Mouse (Mus musculus): Measurements from ENCODE around the gene Sh3rf1. TPM values are rescaled to one million over a fixed set of nuclear protein-coding genes. Genes with fewer than 3 reads are reported as not detected.

The Sh3rf1 gene
- total RNA-seq, 2 experiments from 2014 or later: 65.4 to 70.7 TPM

DNA sequence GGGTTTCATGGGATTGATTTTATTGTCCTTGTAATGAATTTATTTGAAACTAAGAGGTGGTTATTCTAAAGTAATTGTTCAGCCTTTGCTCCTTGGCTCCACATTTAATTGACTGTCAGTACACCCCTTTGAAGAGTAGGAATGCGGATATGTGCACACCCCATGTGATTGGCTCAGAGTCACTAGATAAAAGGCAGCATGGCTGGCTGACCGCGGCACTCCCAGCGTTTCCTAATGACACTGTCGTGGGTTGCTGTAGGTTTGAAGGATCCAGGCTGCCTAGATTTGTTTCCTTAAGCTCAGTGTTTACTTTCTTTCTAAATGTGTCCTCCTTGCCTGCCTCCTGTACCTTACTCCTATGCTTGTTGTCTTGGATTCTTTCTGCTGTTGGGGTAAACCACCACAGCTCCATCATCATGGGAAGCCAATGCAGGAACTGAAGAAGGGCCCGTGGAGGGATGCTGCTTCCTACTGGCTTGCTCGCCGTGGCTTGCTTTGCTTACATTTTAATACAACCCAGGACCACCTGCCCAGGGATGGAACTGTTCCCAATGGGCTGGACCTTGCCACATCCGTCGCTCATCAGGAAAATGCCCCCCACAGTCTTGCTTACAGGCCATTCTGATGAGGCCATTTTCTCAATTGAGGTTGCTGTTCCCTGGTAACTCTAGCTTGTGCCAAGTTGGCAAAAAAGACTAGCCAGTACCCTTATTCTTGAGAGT, 93.3 kb downstream of the Sh3rf1 start:
- DNase-seq (ENCODE audit: extremely low spot score in 1 of 2, low spot score in 1 of 2): no peak

DNA sequence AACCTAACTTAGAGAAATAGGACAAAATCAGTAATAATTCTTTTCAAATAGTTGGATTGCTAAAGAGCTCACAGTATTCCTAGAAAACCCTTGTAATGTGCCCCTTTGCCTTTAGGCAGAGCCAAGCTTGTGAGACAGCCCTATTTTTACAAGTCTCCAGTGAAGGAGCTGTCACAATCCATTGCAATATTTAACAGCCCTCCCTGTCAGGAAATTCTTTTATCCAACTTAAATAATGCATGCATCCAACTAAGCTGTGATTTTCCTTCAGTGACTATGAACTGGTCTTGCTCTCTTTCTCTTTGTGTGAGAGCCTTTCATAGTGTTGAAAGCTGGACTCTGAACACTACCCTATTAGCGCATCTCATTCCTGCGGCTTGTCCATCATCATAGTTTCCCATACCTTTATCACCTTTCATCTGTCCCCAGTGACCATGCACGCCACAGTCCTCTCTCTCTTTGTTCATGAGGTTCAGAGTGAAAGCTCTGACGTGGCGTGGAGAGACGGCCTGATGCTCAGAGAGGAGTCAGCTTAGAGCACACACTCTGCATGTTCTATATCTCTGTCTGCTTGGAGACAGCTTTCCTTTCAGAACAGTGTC, 94.0 kb downstream of the Sh3rf1 start:
- DNase-seq (ENCODE audit: extremely low spot score in 1 of 2, low spot score in 1 of 2): no peak

DNA sequence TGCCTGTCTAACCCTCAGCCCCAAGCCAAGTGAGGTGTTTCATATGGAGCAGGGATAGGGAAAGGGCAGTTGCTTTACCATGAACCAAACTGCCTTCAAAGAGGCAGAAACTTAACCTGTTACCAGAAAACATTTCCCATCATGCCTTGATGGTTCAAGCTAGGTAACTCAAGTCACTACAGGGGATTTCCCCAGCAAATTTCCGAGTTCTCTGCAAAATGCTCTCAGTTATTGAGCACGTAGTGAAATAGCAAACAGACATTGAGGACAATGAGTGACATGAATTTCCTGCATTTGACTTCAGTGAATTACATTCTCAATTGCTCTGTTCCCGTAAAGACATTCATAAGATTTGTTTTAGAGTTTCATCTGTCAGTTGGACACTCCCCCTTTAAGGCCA, 97.5 kb downstream of the Sh3rf1 start:
- DNase-seq (ENCODE audit: extremely low spot score in 1 of 2, low spot score in 1 of 2): no peak

DNA sequence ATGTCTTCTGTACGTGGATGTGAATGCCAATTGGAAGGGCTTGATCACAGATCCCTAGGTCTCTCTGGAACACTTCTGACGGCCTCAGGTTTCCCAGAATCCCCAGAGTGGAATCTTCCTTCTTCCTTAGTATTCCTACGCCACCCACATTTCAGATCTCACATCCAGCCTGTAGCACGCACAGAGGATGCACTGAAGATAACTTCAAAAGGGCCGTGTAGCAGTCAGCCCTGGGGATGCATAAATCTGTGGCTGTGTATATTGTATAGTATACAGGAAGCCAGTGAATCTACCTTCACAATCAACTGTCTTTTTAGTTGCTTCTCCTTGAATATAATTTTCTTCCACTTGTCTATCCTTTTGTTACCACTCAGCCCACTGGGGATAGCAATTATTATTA, 98.1 kb downstream of the Sh3rf1 start:
- DNase-seq (ENCODE audit: extremely low spot score in 1 of 2, low spot score in 1 of 2): no peak

DNA sequence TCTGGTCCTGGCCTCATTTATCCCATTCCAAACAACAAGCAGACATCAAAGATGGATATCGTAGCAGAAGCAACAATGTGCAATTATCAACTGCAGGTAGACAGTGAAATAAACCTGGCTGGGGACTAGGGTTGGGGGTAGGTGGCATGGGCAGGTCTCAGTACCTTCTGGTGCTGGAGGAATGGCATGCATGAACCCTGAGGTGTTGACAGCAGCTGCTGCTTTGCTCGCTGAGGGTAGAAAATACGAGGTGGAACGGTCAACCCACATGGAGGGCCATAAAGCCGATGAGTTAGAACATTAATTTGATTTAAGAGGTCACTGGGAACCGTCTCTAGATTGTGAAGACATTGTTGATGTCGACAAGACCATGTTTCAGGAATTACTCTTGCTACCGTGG, 98.8 kb downstream of the Sh3rf1 start:
- no peak for DNase-seq (ENCODE audit: extremely low spot score in 1 of 2, low spot score in 1 of 2)

DNA sequence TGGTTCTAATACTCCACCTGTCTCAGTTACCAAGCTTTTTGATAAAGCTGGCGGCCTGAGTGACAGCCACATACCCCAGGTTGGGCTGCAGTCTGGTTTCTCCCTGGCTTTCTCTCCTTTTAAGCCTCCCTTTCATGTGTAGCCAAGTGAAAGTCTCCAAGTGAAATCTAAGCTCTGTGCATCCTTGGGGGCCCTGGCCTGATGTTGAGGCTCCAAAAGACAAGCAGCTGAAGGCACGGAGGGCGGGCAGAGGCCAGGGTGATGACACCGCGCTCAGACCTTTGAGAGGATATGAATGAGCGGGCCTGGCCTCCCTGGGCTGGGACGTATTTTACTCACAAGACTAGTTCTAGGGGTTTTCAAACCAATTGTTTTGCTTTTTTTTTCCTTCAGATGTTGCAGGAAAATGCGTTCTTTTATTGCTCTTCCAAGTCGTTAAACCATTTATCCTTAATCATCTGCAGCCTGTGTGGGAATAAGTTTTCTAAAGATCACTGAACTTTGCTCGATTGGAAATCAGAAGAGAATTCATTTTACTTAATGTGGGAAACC, 100.8 kb downstream of the Sh3rf1 start:
- no peak for DNase-seq (ENCODE audit: extremely low spot score in 1 of 2, low spot score in 1 of 2)

DNA sequence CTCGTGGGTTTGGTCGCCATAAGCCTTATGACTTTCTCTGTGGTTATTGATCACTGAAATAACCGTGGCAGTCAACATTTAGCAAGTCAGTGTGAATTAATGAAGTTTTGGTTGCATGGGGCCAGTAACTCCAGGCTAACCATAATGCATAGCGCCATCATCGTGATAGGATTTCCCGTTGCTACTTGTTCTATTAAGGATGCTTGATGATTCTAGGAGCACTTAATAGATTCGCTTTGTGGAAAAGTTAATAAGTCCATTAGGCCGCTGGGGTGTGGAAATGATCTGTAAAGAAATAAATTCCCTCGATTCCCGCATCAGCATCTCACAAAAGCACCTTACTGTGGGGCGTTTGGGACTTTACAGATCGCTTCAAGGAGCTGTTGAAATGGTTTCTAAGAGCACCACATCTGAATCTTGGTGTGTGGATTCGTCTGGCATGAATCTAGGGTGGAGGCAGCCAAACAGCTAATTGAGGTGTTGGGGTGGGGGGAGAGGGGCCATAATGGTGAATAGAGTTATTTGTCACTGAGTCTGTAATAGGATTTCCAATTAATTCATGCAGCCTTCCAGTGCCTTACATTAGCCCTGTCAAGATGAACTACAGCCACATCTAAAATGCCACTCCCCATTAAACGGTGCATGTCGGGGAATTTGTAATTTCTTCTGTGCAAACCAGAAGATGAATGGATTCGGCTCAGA, 101.5 kb downstream of the Sh3rf1 start:
- no peak for DNase-seq (ENCODE audit: extremely low spot score in 1 of 2, low spot score in 1 of 2)

DNA sequence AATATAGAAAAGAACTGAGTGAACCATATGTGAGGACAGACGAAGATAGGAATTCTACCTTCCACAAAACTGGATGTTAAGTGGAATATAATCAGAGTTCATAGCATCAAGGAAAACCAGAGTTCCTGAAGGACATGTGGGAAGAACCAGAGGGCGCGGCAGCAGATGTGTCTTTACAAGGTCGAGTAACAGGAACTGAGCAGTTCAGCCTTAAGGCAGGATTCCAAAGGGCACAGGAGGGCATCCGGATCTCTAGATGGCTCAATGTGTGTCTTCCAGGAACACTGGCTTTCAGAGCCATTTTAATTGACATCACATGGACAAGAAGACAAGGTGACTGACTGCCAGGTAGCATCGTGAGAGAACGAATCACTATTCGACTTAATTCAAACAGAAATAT, 102.6 kb downstream of the Sh3rf1 start:
- no peak for DNase-seq (ENCODE audit: extremely low spot score in 1 of 2, low spot score in 1 of 2)

DNA sequence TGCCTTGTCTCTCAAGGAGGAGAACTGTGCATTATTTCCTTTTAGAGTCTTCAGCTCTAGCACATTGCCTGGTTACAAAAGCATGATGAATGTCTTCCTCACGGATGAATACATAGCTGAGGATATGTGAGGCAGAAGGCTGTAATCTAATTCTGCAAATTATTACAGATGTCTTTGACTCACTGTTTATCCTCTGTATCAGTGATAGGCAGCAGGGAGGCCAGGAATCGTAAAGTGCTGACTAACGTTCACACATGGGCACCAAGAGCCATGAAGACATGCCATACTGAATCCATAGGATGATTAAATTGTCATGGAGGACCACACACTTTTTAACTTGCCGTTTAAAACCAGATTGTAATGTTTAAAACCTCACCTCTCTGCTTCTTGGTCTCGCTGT, 103.7 kb downstream of the Sh3rf1 start:
- DNase-seq (ENCODE audit: extremely low spot score in 1 of 2, low spot score in 1 of 2): no peak

DNA sequence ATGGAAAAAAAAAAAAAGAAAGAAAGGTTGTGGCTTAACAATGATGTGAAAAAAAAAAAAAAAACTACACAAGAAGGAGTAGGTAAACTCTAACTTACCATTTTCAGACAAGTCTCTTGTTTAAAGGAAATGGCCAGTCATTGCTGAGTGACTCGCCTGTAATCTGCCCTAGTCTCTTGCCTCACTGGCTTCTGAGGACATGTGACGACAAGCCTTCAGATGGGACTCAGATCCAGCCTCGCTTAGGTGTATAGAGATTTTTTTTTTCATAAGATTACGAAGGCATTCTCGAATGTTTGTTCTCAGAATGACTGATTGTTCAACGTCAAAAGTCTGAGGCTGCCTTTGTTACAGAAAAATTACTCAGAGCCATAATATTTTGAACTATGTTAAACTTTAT, 116.0 kb downstream of the Sh3rf1 start:
- no peak for DNase-seq (ENCODE audit: extremely low spot score in 1 of 2, low spot score in 1 of 2)

DNA sequence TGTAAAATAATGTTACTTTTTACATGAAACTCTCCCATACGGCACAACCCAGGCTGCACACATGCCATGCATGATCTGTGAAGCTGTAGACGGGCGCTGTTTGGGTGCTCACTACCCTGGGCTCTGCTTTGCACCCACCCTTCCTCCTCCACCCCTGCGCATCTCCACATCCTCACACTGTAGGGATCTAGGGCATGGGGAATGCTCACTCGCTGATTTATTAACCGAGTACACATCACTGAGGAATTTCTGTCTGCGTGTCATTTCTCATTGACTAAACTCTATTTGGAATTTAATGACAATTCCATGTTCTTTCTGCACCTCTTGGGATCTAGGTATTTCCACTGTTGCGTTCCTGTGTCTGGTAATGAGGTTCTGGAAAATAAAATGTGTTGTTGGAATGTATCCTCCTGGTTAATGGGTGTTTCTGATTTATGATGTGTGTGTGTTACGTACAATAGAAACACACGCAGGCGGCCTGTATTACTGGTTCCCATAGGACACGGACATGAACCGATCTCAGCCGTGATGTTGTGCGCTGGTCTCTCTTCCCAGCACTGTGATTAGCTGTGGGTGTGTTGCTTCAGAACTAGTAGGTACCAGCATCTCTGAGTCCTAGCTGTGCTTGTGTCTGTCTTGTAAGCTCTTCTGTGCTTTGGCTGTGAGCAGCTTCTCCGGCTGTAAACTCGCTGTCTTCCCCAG, 116.8 kb downstream of the Sh3rf1 start:
- DNase-seq (ENCODE audit: extremely low spot score in 1 of 2, low spot score in 1 of 2): no peak

DNA sequence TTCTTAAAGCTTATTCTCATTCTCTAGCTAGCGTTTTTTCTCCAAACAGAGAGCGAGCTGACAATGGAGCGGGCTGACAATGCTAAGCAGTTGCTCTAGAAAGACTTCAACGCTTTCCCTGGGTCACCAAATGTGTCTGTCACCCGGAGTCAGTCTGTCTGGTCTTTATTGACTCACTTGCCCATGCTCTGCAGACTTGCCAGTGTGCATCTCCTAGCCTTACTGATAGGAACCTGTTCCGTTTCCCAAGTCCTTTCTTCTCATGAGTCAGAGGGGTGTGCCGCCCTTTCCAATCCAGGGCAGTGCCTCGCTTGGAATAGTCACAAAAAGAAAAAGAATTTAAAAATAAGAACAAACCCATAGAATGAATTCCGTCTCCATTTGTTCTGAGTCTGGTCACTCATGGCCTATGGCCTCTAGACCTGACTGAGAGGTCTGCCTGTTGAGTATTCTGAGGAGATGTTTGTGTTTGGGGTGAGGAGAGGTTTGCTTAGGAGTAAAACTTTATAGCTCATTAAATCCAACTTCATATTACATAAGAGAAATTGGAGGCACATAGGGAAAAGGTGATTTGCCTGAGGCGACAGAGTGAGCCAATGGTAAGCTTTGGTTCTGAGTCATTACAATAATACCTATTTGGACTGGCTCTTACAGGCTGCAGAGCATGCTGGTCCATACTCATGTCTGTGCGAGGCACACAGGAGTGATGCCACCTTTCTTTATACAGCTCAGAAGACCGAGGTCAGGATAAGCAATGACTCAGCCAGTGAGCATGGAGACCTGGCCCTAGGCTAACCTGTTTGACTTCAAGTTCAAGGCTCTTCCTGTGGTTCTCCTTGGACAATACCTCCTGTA, 118.1 kb downstream of the Sh3rf1 start:
- no peak for DNase-seq (ENCODE audit: extremely low spot score in 1 of 2, low spot score in 1 of 2)

DNA sequence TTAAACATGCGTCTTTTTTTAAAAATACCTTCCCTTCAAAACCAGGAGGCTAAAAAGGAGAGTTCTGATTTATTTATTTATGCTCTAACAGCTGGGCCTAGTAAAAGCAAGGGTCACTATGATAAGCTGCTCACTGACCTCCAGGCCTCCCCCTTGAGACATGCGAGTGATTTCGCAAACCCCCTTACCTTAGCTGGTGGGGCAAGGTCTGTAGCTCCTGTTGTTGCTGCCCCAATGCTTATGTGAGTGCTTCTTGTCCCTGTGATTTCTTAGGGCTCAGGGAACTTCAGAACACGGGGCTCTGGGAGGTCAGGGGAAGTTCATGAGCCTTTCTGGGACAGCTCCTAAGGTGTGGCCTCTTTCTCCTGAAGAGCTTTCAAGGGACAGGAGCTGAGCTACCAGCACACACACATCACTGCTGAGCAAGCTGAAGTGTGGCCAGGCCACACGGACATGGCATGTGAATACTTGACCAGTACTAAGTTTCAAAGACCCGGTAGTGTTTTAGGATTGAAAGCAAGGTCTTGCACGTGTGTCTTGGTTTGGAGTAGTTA, 118.9 kb downstream of the Sh3rf1 start:
- DNase-seq (ENCODE audit: extremely low spot score in 1 of 2, low spot score in 1 of 2): no peak

DNA sequence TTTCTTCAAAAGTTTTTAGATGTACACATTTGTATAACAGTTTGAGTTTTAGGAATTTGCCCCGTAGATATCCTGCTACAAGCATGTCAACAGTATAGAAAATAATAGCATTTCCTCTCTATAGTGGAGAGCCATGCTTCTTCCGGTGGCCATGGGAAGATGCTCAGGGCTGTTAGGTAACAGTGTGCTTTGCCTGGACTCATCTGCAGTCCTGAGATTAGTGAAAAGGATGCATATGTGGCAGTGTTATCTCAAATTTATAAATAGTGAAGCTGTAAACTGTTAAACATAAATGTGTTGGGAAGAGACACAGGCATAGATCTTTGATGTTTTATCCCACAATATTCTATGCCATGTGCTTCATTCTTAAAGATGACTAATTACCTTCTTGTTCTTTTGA, 120.8 kb downstream of the Sh3rf1 start:
- DNase-seq (ENCODE audit: extremely low spot score in 1 of 2, low spot score in 1 of 2): no peak

DNA sequence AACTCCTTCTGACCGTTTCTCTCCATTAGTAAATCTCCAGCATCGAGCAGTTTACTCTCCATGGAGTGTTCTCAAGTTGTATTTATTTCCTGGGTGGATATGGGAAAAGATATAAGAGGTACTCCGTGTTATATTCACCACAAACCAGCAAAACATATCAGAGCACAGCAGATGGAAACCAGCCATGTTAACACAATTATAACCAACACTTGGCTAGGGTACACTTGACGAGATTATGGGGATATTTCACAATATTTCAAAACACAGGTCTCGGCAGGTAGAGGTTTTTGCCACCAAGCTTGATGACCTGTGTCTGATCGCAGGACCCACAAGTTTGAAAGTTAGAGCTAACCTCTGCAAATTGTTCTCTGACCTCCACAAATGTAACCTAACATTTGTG, 123.3 kb downstream of the Sh3rf1 start:
- no peak for DNase-seq (ENCODE audit: extremely low spot score in 1 of 2, low spot score in 1 of 2)

DNA sequence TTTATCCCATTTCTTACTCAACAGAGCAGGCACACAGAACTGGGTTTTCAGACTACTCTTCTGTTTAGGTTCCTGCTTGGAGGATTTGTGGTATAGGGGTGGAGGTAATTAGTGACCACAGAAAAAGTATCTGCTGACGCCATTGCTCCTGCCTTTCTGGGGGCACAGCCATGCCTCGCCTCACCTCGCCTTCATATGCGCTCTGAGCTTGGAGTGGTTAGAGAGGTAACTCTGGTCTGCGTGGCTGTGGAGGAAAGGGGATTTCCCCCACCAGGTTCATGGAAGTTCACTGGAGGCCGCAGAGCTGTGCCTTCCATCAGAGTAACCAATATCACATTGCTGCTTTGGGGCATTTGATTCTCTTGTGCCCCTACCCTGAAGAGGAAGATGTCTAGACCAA, 123.9 kb downstream of the Sh3rf1 start:
- DNase-seq (ENCODE audit: extremely low spot score in 1 of 2, low spot score in 1 of 2): no peak

DNA sequence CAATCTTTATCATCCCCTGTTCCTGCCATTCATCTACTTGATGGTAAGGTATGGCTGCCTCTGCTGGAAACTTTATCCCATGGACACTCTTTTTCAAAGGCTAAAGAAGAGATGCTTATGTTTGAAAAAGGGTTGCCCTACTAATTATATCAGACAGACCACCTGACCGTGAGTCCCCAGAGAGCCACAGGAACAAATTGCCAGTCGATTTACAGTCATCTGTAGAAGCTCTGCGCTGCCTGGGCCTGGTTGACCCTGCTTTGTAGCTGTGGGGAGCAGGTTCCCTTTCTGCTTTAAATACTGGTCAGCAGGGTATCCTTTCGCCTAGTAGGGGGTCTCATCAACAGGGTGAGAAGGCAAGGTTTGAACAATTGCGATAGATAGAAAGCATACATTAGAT, 124.4 kb downstream of the Sh3rf1 start:
- DNase-seq (ENCODE audit: extremely low spot score in 1 of 2, low spot score in 1 of 2): no peak

DNA sequence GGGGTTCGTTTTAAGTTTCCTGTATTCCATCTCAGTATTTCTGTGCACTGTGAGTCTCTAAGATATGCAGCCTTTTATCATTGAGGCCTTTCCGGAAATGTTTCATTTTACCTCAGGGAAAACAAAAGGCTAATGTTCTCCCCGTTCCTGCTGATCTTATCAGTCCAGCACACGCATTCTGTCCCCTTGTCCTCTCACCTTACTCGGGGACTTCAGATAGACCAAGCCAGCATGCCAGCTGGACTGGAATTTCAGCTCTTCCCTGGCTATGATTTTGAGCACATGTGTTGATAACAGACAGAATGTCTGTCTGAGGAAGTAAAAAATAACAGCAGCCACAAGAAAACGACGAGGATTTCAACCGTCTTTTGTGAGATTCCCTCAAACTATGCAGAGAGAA, 124.8 kb downstream of the Sh3rf1 start:
- DNase-seq (ENCODE audit: extremely low spot score in 1 of 2, low spot score in 1 of 2): no peak

DNA sequence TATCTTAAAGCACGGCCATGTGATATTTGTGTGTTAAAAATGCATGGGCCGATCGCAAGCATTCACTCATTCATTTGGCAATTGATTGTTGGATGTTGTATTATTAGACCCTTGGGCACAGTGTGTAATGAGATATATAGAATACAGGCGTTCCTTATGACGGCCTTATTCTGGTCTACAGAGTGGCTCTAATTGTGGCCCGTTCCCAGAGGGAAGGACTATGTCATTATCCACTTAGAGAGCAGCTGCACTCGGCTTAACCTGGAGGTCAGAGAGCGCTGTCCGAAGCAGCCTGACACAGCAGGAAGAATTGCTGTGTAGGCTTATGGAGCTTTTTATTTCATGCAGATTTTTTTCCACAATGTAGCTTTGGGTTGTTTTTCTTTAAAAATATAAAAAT, 126.8 kb downstream of the Sh3rf1 start:
- DNase-seq (ENCODE audit: extremely low spot score in 1 of 2, low spot score in 1 of 2): no peak

DNA sequence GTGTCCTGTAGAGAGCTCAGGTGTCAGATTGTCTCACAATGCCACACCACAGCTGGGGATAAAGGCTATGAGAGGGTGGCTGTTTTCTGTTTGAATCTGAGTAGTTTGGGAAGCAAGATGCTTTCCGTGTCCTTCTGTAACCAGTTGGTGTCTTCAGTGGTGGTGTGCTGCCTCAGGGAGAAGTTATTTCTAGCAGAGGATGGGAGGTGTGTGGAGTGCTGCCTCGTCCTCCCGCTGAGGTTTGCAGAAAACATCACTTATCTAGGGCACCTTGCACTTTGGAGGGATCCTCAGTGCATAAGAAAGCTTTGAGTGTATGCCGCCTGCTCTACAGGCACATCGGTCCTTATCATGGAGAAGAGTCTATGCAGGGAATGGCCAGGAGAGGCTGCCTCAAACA, 128.0 kb downstream of the Sh3rf1 start:
- no peak for DNase-seq (ENCODE audit: extremely low spot score in 1 of 2, low spot score in 1 of 2)

All from layer of hippocampus, postnatal 25 days (tissue).